Mouse (Mus musculus): Measurements from ENCODE around the gene Mrps14.

Mrps14 gene

DNA sequence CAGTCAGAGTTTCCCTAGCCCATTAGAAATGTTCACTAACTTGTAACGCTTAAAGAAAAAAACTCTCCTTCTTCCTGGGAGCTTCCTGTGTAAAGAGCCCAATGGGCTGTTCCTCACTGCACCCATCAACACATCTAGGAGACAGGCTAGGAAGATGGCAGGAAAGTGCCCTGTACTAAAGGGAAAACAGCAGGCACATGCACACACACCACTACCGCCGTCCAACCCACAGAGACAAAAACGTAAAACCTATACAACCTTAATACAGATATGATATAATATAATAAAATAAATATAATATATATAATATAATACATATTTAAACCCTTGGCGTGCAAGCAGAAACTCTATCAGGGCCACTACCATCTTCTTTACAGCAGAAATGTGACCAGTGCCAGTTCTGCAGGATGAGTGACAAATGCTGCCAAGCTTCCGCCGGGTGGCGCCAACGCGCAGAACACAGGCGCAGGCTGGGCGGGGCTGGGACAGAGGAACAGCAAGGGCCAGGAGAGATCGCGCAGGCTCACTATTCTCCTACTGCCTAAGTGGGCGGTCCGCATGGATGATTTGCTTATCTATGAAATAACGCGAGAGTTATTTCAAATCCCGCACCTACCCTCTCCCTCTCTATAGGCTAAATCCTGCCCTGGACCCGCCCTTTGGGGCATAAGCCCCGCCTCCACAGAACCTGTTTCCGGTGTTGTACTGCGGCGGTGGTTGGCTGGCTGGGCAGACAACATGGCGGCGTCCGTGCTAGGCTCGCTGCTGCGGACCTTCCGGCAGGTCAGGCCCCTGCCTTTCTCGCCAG is at the start of gene Mrps14:
TSS of gene Mrps14 (plus strand) at position 687 of the 808 bp plus-strand sequence.
- in situ Hi-C loops (cut with MseI, MboI) = no loop called here

DNA sequence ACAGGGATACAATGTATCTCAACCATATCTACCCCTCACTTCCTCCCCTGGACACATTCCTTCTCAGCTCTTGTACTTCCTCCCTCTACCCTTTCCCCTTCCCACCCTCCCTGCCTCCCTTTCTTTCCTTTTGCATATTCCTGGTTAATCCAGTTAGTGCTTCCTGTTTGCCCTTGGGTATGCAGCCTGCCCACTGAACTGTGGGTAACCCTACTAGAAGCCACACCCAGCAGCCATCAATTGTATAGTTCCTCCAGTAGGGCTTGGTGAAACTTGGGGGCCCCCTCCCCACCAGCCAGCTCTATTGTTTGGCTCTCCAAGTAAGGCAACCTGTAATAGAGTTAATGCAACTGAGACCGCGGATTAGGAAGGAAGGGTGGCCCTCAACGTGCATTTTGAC is 49.4 kb upstream of the Mrps14 start:
- in situ Hi-C loops (cut with MseI, MboI) = no loop called here

DNA sequence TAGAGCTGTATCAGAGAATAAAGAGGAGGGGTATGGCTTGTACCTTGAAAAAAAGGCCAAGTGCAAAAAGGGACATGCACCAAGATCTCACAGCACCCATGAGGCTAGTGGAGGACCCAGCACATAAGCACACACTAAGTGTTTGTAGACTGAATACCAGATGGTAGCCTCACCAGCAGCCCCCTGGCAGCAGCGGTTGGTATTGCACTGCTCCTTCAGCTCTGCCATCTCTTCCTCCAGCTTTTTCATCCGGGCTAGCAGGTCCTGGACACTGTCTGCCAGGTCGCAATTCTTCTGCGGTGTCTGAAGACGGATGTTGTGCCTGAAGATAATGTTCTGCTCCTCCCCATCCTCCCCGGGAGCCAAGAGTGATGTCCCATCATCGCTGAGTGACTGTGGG is 47.7 kb upstream of the Mrps14 start:
- in situ Hi-C loops (cut with MseI, MboI) = no loop called here

DNA sequence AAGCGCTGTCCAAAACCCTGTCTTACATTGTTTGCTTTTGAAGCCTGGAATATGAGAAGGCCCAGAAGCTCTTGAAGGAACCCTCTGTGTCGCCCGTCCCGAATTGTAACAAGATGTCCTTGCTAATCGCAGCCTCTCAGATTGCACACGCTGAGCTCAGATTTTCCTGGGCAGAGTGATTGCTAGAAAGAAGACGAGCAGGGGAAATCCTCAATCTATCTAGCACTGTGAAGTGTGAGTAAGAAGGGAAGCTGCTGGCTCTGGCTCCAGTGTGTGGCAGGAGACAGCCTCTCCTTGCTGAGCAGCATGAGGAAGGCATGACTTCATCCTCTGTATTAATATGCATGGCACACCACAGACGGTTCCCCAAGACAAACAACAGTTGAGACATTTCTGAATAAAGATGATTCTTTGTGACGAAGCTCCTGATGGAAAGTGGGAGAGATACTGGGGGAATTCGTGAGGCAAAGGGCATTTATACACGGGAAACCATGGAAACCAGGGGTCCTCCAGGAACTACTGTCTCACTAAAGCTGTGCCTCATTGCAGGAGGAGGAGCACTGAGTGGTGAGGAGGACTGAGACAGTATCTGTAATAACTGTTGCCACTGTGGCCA is 45.6 kb upstream of the Mrps14 start:
- in situ Hi-C loops (cut with MseI, MboI) = no loop called here

DNA sequence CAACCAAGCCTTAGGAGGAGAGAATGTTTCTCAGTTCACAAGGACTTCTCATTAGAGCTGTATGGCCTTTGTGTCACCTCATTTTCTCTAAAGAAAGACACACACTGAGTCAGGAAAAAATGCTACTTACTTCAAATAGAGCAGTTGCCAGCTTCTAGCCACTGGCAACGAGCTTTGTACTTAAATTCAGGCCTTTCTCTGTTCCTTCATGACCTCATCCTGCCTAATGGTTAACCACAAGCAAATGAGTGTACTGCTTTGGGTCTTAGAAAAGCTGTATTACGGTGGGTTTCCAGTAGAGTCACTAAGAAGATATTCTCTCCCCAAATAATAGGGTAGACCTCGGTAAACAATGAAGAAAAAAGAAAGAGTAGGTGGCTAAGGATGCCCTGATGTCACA is 44.3 kb upstream of the Mrps14 start:
- in situ Hi-C loops (cut with MseI, MboI) = no loop called here

DNA sequence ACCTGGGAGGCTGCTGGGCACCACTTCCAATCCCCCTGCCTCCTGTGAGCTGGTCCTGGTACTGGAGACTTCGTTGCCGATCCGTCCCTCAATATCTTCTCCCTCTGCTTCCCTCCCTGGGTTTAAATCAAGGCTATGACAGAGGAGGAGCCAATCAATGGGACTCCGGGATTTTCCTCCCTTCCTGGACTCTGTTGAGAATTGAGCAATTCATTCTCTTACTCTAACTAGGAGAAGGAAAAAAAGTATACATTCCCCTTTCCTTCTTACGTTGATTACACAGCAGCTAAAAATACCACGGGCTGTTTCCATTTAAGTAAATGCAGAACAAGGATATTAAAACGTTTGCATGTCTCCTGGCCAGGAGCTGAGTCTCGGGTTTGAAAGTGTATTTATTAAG is 41.5 kb upstream of the Mrps14 start, which contains the start of gene Tnn:
TSS of gene Tnn (minus strand) at position 101 of the 400 bp plus-strand sequence.
- in situ Hi-C loops (cut with MseI, MboI) = no loop called here

DNA sequence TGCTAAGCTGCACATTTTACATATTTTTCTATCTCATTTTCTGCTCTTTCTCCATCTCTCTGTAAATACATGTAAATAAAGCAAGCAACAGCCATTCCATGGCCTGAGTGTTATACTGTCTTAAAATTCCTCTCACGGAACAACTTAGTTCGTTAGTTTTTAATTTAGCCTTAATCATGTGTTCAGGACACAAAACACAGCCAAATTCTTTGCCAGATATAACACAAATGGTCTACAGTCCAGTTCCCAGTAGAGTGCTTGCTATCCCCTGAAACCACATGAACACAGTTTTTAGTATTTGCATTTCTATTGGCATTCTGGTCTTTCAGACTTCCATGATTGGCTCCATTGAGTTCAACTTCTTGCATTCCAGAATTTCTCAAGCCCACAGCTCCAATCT is 36.8 kb upstream of the Mrps14 start:
- in situ Hi-C loops (cut with MseI, MboI) = no loop called here

DNA sequence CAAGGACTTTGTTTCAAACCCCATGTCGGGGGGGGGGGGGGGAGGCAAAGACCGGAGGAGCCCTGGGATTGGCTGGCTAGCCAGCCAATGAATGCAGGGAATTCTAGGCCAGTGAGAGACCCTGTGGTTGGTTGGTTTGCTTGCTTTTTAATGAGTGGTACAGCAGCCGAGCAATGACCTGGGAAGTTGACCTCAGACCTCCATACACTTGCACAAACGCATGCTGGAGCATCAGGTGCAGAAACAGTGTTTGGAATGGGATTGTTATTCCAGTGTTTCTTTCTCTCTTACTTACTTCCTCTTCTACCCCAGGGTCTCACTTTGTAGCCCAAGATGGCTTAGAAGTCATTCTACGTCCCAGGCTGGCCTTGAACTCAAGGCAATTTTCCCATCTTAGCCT is 28.4 kb upstream of the Mrps14 start:
- in situ Hi-C loops (cut with MseI, MboI) = no loop called here

DNA sequence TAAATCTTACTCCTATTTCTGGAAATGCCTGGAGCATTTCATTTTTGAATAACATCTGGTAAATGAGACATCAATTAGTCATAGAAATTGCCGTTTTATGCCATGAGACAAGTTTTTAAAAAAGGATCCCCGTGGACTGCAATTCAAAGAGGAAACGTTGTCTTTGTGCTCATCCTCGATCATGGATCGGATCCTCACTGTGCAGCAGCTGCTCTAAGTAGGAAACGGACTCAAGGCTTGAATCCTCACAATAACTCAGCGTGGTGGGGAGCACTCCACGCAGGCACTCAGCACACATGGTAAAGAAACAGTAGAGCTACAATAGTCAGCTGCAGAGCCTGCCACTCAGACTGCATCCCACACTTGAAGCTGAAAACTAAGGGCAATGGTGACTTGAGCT is 18.1 kb upstream of the Mrps14 start:
- in situ Hi-C loops (cut with MseI, MboI) = no loop called here

DNA sequence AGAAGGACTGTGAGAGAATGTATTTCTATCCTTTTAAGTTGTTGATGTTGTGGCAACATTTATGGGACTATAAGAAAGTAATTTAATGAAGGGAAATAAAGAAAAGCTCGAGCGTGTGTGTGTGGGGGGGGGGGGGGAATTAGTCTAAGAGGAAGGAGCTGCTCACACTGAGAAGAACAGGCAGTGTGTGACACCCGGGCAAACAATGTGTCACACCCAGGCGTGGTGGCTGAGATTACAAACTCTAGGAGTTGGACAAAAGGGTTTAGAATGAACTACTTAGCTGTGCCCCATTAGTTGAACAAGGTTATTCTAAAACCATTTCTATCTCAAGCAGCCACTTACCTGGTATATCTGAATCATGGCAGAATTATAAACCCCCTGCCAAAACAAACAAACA is 13.8 kb upstream of the Mrps14 start:
- in situ Hi-C loops (cut with MseI, MboI) = no loop called here

DNA sequence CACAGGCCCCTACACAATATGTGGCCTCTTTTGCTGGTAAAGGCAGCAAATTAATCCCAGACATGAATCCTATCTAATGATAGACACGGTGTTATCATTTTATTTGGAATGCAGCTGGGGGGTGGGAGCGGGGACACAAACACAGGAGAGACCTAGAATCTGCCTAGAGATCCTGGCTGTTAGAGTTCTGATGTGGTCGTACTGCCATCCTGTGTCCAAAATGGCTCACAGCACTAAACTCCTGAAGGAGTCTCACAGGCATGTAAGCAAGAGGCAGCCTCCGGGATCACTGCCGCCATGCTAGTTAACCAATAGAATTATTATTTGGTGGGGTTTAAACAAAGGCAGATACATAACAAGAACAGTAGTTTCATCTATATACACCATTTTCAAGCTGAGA is 10.5 kb upstream of the Mrps14 start:
- in situ Hi-C loops (cut with MseI, MboI) = no loop called here

DNA sequence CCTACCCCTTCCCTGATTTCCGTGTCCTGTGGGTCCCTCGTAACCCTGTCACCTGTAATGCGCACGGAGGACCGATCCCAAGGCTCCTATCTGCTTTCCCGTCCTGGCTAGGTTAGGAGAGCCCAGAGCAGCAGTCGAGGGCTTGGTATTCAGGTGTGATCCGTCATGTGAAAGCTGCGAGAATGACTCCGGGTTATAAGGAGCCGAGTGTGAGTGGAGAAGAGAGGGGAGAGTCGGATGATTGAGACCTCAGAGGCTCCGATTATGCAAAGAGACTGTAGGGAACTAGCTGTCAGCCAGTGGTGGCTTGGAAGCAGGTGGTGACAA is 285 bp downstream of the Mrps14 start:
- in situ Hi-C loops (cut with MseI, MboI) = no loop called here

DNA sequence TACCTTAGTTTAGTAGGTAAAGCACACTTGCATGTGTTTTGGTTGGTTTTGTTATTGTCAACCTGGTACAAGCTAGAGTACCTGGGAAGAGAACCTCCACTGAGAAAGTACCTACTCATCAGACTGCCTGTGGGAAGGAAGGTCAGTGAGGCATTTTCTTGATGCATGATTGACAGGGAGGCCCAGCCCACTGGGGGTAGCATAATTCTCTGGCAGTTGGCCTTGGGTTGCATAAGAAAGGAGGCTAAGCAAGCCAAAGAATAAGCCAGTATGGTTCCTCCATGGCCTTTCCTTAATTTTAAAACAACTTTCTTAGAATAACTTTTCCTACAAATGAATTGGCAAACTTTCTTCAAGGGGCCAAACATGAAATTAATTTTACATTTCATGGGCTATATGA is 10.5 kb downstream of the Mrps14 start:
- in situ Hi-C loops (cut with MseI, MboI) = no loop called here

DNA sequence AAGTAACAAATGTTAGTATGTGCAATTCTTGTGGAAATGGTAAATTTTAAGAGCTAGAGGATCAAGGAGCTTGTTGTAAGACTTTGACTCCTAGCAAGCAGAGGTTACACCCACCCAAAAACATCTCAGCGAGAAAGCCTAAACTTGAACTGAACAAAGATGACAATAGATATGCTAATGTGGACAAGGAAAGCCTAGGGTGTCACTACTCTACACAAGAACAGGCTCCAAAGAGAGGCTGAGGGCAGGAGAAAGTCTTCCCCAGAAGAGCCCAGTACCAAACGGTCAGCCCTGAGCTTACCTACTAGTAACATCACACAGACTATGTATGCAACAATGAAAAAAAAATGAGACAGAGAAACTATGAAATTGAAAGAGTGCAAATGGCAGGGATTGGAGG is 14.8 kb downstream of the Mrps14 start:
- in situ Hi-C loops (cut with MseI, MboI) = no loop called here

DNA sequence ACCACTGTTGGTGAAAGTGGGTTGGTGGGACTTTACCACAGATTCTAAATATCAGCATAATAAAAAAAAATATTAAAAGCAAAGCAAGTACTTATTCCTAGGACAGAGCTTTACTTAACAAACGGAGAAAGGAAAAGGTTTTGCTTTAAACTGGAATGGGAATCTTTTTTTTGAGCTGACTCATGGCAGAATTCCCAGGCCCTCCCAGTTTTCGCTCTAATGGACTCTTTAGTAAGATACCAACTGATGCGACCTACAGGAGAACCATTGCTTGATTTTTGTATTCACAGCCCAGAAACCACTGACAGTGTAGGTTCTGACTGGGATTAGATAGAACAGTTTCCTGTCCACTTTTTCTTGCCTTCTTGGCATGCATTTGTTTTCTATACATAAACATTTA is 15.6 kb downstream of the Mrps14 start:
- in situ Hi-C loops (cut with MseI, MboI) = no loop called here

DNA sequence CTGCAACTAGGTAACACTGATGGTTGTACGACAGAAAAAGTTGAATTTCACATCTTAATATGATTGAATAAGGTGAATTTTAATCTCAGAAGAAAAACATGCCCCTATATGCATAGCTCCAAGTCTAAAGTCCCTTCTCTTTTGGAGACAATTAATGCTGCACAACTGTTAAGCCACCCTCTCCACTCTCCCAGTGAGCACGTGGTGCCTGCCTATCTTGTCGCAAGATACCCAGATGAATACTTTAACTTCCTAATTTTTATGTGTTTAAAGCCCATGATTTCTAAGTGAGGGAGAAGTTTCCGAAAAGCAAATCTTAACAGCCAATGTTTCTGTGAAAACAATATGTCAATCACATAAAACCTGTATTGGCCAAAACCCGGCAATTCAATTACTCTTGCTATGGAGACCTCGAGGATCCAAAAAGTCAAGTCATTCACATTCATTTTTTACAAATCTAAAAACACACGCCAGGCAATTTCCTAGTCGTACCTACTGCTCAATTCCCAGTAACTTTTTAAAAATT is 16.6 kb downstream of the Mrps14 start:
- in situ Hi-C loops (cut with MseI, MboI) = no loop called here

DNA sequence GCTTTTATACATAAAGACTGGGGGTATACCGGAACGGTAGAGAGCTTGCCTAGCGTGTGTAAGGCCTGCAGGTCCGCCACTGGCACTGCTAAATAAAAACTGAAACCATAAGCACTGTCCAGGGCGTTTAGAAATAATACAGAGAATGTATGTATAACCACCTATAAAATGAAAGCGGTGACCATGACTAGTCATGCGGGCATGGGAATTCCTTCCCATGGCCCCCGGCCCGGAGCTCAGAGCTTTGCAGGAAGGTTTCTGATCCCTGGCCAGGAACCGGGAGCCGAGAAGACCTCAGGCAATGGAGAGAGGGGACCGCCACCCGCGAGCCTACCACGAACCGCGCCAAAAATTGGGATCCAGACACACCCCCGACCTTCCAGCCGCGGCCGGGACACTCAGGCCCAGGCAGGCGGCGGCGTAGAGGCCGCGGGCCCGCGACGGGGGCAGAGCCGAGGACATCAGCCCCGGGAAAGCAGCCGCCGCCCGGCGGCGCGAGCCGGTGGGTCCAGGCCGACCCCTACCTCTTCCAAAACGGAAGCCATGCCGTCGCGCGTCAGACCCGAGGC is 17.2 kb downstream of the Mrps14 start:
- in situ Hi-C loops (cut with MseI, MboI) = no loop called here

DNA sequence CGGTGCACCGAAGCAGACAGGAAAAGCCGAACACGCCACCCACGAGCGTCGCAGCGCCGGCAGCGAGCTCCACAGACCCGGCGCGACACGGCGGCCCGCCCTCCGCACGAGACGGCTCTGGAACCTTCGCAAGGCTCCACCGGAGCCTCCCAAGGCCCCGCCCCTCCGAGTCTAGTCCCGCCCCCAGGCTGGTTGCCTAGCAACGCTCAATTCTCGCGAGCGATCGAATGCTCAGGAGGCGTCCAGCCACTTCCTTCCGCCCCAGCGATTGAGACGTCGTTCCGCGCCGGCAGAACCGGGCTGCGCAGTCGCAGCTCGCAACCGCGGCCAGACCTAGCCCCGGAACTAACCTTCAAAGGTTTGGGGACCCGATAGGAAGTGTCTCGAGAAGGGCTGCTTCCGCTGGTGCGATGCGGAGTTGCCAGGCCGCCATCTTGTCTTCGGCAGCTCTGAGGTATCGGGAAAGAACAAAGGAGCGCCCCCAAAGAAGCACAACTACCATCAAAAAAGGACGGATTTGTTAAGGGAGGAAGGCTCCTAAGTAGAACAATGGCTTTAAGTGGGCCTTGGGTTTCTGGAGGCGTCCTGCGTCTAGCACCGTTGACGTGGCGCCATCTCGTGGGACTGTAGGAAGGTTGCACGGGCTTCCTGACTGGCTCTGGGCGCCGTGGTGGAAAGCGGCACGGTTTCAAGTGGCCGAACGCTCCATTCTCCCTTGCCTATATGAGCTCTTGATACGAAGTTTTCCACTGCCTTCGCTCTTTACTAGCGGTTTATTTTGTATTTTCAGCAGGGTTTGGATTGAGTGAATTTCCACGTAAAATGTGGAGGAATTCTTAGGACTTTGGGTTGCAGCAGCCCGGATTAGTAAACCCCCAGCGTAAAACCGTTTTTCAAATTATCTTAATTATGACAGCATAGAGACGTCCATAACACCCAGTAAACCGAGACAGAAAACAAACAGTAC is 18.0 kb downstream of the Mrps14 start, which contains the start of gene Cacybp:
TSS of gene Cacybp (minus strand) at position 173 of the 967 bp plus-strand sequence.
- in situ Hi-C loops (cut with MseI, MboI) = no loop called here

DNA sequence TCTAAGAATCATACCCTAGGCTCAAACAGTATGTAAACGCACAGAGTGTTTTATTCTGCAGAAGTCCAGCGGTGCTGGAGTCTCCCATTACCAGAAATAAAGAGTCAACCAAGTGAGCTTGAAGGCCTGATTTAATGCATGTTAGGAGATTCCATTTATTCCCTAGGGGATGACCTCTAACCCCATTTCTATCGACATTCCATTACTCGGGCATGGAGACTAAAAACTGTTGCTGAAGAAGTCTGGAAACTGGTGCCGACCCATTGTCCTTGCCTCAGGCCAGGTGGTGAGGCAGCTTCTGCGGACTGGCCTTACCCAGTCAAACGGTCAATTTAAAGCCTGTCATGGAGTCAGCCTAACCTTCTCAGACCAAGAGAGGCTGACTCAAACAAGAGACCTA is 19.2 kb downstream of the Mrps14 start:
- in situ Hi-C loops (cut with MseI, MboI) = no loop called here

DNA sequence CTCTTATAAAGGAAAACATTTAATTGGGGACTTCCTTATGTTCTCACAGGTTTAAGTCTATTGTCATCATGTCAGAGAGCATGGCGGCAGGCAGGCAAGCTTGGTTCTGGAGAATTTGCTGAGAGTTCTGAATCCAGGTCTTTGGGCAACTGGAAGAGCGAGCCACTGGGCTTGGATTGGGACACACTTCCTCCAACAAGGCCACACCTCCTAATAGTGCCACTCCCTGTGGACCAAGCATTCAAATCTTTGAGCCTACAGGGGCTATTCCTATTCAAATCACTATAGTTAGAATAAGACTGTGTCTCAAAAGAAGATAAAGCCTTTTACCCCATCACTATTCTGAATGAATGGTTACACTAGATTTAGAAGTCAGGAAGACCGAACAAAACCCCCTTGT is 22.9 kb downstream of the Mrps14 start:
- in situ Hi-C loops (cut with MseI, MboI) = no loop called here

DNA sequence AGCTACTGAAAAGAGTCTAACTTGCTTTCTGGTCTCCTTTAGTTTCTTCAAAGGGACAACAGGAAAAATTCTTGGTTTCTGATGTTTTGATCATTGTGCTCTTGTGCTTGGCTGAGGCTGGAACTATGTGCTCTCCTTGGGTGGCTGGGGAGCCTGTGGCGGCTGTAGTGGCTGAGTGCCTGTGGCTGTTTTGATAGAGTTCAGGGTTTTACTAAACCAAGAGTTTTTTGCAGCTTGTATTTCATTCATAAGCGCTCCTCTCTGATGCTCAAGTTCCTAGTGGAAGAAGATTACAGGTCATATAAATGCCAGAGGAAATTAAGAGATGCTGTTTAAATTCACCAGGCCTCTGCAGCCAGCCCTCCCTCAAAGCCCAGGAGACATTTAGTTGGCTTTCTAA is 29.1 kb downstream of the Mrps14 start:
- in situ Hi-C loops (cut with MseI, MboI) = no loop called here

DNA sequence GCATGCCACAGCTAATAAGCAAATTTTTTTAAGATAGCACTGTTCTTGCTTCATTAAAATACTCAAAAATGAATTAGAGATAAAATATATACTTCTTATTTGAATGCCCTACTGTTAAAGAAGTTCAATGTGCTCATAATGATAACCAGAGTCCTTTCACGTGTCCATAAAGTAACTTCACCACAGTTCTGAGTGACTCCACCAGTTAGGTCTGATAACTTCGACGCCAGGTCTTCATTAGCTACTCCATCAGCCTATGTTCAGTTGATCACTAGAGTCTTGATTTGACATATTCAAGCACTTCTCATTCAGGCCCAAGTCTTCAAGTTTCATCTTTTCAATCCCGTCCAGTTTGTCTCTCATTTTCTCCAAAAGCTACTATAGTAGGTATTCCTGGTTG is 32.2 kb downstream of the Mrps14 start:
- in situ Hi-C loops (cut with MseI, MboI) = no loop called here
